Mouse (Mus musculus): ENCODE measurements at regions not wholly inside any gene's neighbourhood (a gene's known extent, or its start where the extent isn't known, plus 50 kb on each side); places are given as distances from the start of the nearest gene placed in this dataset.

- Histone ChIP-seq H3K9me3 (no peaks in the 10 kb centered on the region), H3K4me3 (no peak overlapping the region), H3K9ac (no peak overlapping the region), H3K36me3 (no peaks in the 10 kb centered on the region), H3K27ac (peak overlapping the region; percentile 41), H3K4me2 (no peak overlapping the region), H3K27me3 (no peaks in the 10 kb centered on the region), H3K4me1 (replicated peaks) (peaks cover 11% of the 10 kb centered on the region)
- 13% methylated on average over 3 of the region's 3 CpGs for WGBS
- peak; percentile 59; the same call in 1 of the 2 replicates for ATAC-seq (ENCODE audit: low FRiP score)
These were observed 395.4 kb downstream of the Mllt3 start for GRCm38 (mm10) chr4:87637629-87638379.

GRCm38 (mm10) chr4:87611116-87611515 is 380.8 kb upstream of the Slc24a2 start:
- H3K9me3 ChIP-seq: no peaks in the 10 kb centered on the region
- no peaks in the 10 kb centered on the region for H3K27me3 ChIP-seq
- no peak overlapping the region for H3K4me3 ChIP-seq
- no peak overlapping the region for H3K4me2 ChIP-seq
- ATAC-seq (ENCODE audit: low FRiP score): no peak
- H3K4me1 ChIP-seq (replicated peaks): no peaks in the 10 kb centered on the region
- no peak overlapping the region for H3K27ac ChIP-seq
- 88% methylated on average over 1 of the region's 1 CpGs for WGBS
- H3K9ac ChIP-seq: no peak overlapping the region
- no peaks in the 10 kb centered on the region for H3K36me3 ChIP-seq

- Histone ChIP-seq H3K9me3 (no peaks in the 10 kb centered on the region), H3K27ac (no peak overlapping the region), H3K9ac (no peak overlapping the region), H3K36me3 (no peaks in the 10 kb centered on the region), H3K4me3 (no peak overlapping the region), H3K4me1 (replicated peaks) (no peaks in the 10 kb centered on the region), H3K27me3 (no peaks in the 10 kb centered on the region), H3K4me2 (no peak overlapping the region)
- ATAC-seq (ENCODE audit: low FRiP score): no peak
- WGBS: 85% methylated on average over 3 of the region's 3 CpGs
These were observed 363.4 kb upstream of the Slc24a2 start for GRCm38 (mm10) chr4:87593644-87594043.

- Histone ChIP-seq H3K9ac (no peak overlapping the region), H3K4me3 (no peak overlapping the region), H3K9me3 (no peaks in the 10 kb centered on the region), H3K4me1 (replicated peaks) (no peaks in the 10 kb centered on the region), H3K4me2 (no peak overlapping the region), H3K27ac (no peak overlapping the region), H3K27me3 (no peaks in the 10 kb centered on the region), H3K36me3 (no peaks in the 10 kb centered on the region)
- 91% methylated on average over 3 of the region's 3 CpGs for WGBS
- ATAC-seq (ENCODE audit: low FRiP score): no peak
These were observed 360.5 kb upstream of the Slc24a2 start for GRCm38 (mm10) chr4:87590797-87591196.

DNA sequence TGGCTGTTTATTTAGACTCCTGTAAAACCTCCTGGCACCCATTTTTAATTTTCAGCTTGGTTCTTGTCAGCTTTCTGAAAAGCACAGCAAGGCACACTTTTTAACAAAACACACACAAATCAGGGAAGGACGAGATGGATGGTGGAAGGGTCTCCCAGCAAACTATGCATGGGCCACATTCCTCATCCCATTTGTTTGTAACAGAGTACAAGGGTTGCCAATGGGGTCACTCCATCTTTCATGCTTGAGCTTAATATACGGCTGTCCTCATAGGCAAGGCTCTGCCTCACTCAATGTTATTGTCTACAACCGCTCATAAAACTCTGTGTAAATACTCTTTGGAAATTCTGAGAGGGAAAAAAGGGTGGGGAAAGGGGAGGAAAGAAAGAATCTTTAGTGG is 347.9 kb upstream of the Slc24a2 start:
- Histone ChIP-seq H3K4me2 (no peak overlapping the region), H3K36me3 (no peaks in the 10 kb centered on the region), H3K4me1 (replicated peaks) (no peaks in the 10 kb centered on the region), H3K27ac (no peak overlapping the region), H3K27me3 (no peaks in the 10 kb centered on the region), H3K9me3 (0 out of 2 replicates have a peak, but pooled peaks cover 5% of the 10 kb centered on the region), H3K9ac (no peak overlapping the region), H3K4me3 (no peak overlapping the region)
- 47% methylated on average over 3 of the region's 3 CpGs for WGBS
- no peak for ATAC-seq (ENCODE audit: low FRiP score)

DNA sequence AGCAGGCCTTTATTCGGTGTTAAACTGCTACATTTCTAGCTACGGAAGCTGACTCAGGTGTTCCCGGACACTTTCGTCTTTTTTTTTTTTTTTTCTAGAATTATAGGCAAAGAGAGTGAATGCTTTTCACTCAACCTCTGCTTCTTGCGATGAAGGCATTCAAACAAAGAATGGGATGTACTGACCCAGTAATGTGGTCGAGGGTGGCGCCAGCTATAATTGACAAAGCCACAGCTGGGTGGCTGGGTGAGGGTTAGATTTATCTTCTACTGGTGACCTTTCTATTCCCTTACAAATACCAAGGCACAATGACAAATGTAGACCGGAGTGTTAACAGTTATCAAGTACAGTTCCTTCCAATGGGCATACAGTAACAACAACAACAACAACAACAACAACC is 340.7 kb upstream of the Slc24a2 start:
- Histone ChIP-seq H3K36me3 (no peaks in the 10 kb centered on the region), H3K27me3 (no peaks in the 10 kb centered on the region), H3K4me3 (no peak overlapping the region), H3K4me1 (replicated peaks) (0 out of 2 replicates have a peak, but pooled peaks cover 10% of the 10 kb centered on the region), H3K9me3 (0 out of 2 replicates have a peak, but pooled peaks cover 5% of the 10 kb centered on the region), H3K9ac (no peak overlapping the region), H3K27ac (peak overlapping the region; percentile 59; the same call in 1 of the 2 replicates), H3K4me2 (peak overlapping the region; percentile 35)
- 51% methylated on average over 8 of the region's 8 CpGs for WGBS
- 0 out of 2 replicates have a peak, but pooled peaks have one; percentile 14 for ATAC-seq (ENCODE audit: low FRiP score)

DNA sequence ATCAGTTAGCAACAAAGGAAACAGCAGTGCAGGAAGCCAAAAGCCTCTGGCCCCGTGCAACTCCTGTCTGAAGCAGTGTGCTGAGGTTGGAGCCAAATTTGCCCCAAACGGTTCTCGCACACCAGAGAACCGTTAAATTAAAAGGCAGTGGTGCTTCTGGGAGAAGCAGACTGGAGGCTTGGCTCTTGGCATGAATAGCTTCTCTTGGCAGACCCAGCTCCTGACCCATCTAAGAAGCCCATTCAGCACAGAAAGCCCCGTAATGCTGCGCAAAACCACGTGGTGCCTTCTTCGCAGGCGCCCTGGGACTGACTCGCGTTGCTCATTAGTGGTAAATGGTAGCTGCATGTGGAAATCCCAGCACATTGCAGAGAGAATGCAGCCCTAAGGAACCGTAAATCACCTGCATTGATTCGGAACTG is 340.2 kb upstream of the Slc24a2 start:
- no peaks in the 10 kb centered on the region for H3K27me3 ChIP-seq
- H3K4me3 ChIP-seq: no peak overlapping the region
- no peak overlapping the region for H3K9ac ChIP-seq
- peak; percentile 96 for ATAC-seq (ENCODE audit: low FRiP score)
- H3K9me3 ChIP-seq: 0 out of 2 replicates have a peak, but pooled peaks cover 5% of the 10 kb centered on the region
- peak overlapping the region; percentile 59 for H3K27ac ChIP-seq
- H3K36me3 ChIP-seq: no peaks in the 10 kb centered on the region
- H3K4me1 ChIP-seq (replicated peaks): 0 out of 2 replicates have a peak, but pooled peaks cover 10% of the 10 kb centered on the region
- 50% methylated on average over 13 of the region's 13 CpGs for WGBS
- H3K4me2 ChIP-seq: peak overlapping the region; percentile 35

- ATAC-seq (ENCODE audit: low FRiP score): no peak
- Histone ChIP-seq H3K27me3 (no peaks in the 10 kb centered on the region), H3K9me3 (no peaks in the 10 kb centered on the region), H3K27ac (no peak overlapping the region), H3K36me3 (no peaks in the 10 kb centered on the region), H3K4me3 (no peak overlapping the region), H3K4me2 (no peak overlapping the region), H3K9ac (no peak overlapping the region), H3K4me1 (replicated peaks) (0 out of 2 replicates have a peak, but pooled peaks cover 10% of the 10 kb centered on the region)
- WGBS: 90% methylated on average over 2 of the region's 2 CpGs
These were observed 336.3 kb upstream of the Slc24a2 start for GRCm38 (mm10) chr4:87566616-87567015.

DNA sequence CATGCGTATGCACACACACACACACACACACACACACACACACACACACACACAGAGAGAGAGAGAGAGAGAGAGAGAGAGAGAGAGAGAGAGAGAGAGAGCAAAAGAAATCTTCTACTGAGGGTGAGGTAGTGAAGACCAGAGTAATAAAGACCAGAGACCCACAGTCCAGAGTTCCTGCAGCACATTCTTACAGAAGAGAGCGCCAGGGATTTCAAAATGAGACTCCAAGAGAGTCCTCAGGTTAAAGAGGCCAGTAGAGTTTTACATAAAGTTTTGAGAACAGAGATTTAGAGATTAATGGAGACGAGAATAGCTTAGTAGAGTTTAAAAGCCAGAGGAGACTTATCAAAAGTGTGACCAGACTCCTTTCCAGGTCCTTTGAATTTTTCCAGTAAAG is 324.6 kb upstream of the Slc24a2 start:
- no peaks in the 10 kb centered on the region for H3K27me3 ChIP-seq
- H3K27ac ChIP-seq: no peak overlapping the region
- no peak overlapping the region for H3K4me2 ChIP-seq
- WGBS: 88% methylated on average over 3 of the region's 3 CpGs
- no peak overlapping the region for H3K4me3 ChIP-seq
- H3K9ac ChIP-seq: no peak overlapping the region
- H3K36me3 ChIP-seq: no peaks in the 10 kb centered on the region
- no peaks in the 10 kb centered on the region for H3K9me3 ChIP-seq
- 0 out of 2 replicates have a peak, but pooled peaks cover 3% of the 10 kb centered on the region for H3K4me1 ChIP-seq (replicated peaks)
- ATAC-seq (ENCODE audit: low FRiP score): no peak
